Mouse (Mus musculus): Measurements from ENCODE around the gene Camsap1.

Gene Camsap1

DNA sequence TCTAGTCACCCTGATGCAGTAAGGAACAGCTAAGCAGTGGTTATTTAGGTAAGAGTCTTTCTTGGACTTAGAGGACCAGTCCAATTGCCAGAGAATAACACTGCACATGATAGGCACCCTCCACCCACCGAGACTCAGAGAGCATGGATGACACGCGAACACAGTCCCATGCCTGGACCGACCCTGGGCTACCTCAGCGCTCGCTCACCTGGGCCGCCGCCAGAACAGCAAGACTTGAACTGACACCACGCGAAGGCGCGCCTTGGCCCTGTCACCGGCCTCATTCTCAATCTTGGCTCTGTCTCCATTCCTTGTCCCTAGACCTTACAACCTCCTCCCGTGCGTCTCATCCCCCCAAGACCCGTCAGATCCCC is 1.0 kb downstream of the Camsap1 start:
- in situ Hi-C loops (cut with MboI; ENCODE audit: low sequenced_read_pairs), result no loop called here

DNA sequence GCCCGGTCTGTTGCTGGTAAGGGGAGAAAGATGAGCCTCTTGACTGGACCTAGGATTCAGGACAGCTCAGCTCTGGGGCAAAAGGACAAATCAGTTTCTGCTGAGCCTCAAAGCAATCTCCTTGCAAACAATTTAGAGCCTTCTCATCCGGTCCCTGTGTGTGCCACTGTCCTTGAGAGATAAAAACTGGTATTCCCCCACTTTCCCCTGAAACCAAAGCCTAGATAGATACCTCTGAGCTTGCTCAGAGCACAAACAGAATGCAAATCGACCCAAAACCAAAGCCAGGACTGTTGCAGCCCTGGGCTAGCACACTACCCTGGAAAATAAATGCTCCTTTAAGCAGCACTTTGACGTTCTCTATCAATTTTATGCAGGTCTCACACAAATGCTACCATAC is 4.1 kb downstream of the Camsap1 start:
- in situ Hi-C loops (cut with MboI; ENCODE audit: low sequenced_read_pairs), result no loop called here

DNA sequence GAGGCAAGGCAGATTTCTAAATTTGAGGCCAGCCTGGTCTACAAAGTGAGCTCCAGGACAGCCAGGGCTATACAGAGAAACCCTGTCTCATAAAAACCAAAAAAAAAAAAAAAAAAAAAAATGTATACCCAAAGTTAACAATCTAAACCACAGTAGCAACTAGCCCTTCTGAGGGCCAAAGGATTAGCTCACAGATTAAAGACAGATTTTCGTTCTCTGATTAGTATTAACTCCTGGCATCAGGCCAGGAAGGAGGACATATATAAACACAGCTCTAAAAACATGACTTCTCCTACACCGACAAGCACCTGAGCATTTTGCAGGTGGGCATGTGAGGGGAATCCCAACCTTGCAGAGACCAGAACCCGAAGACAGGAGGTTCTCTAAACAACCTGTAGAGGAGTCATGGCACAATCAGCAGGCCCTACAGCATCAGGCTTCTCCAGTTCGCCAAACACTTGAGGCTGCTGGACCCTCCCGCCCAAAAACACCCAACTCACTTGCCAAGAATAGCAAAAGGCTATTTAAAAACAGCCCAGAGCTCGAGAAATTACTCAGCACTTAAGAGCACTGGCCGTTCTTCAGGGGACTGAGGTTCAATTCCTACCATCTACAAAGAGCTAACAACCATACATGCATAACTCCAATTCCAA is 5.4 kb downstream of the Camsap1 start:
- in situ Hi-C loops (cut with MboI; ENCODE audit: low sequenced_read_pairs), result no loop called here

DNA sequence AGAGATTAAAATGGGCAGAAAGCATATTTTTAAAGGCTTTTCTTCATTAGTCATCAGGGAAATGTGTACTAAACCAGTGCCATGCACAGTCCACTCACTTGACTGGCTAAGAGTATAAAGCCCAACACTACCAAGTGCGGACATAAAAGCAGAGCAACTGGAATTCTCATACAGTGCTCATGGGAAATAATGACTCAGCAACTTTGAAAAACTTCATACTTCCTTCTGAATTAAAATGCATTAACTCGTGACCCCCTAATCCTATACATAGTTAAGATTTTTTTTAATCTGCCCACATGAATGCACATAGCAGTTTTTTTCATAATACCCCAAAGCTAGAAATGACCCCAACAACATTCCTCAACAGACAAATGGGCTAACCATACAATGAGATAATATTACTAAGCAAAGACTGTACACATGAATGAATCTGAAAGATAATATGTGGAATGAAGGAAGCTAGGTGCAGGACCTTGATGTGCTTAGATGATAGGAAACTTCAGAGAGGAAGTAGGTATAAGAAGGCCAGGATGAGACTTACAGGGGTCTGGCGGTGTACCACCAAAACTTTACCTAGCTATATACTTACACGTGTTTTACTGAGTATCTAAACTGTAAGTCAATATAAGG is 7.8 kb downstream of the Camsap1 start:
- in situ Hi-C loops (cut with MboI; ENCODE audit: low sequenced_read_pairs), result no loop called here

- in situ Hi-C loops (cut with MboI; ENCODE audit: low sequenced_read_pairs), result no loop called here
These were observed 12.7 kb downstream of the Camsap1 start for GRCm38 (mm10) chr2:25970426-25970825.

- in situ Hi-C loops (cut with MboI; ENCODE audit: low sequenced_read_pairs), result no loop called here
These were observed 13.8 kb downstream of the Camsap1 start for GRCm38 (mm10) chr2:25969319-25969718.

GRCm38 (mm10) chr2:25949291-25949690 is 33.8 kb downstream of the Camsap1 start:
- in situ Hi-C loops (cut with MboI; ENCODE audit: low sequenced_read_pairs), result no loop called here

- in situ Hi-C loops (cut with MboI; ENCODE audit: low sequenced_read_pairs), result no loop called here
These were observed 35.1 kb downstream of the Camsap1 start for GRCm38 (mm10) chr2:25947950-25948349.

DNA sequence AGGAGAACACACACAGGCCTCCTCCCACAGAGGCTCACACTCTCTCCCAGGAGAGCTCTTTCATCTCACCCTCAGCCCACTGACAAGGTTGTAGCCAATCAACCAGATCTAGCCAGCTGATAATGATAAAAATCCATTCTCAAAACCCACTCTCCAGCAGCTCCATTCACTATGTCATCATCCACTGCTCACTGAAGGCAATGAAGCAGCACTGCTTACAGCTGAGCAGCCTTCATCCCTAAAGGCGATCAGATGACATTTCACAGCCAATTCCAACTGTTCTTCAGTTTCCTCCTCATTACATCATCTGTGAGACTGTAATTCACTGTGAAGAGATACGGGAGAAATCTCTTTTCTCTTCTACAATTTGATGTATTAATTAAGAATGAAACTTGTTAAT is 39.3 kb downstream of the Camsap1 start:
- in situ Hi-C loops (cut with MboI; ENCODE audit: low sequenced_read_pairs), result no loop called here

DNA sequence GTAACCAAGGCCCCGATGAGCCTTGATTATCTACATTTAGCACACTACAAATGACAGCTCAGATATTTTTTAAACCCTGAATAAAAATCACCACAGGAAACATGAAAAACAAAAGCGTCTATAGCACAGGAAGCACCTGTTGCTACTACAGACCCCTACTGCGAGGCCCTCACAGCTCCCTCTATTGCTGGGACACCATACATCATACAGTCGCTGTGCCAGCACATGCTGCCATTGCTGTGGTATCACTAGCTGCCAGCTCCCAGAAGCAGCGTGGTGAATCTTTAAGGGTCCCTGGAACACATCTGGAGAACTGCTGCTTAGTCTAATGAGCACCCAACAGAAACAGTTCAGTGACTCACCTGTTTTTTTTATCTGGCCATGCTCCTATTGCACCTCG is 42.6 kb downstream of the Camsap1 start:
- in situ Hi-C loops (cut with MboI; ENCODE audit: low sequenced_read_pairs), result no loop called here

DNA sequence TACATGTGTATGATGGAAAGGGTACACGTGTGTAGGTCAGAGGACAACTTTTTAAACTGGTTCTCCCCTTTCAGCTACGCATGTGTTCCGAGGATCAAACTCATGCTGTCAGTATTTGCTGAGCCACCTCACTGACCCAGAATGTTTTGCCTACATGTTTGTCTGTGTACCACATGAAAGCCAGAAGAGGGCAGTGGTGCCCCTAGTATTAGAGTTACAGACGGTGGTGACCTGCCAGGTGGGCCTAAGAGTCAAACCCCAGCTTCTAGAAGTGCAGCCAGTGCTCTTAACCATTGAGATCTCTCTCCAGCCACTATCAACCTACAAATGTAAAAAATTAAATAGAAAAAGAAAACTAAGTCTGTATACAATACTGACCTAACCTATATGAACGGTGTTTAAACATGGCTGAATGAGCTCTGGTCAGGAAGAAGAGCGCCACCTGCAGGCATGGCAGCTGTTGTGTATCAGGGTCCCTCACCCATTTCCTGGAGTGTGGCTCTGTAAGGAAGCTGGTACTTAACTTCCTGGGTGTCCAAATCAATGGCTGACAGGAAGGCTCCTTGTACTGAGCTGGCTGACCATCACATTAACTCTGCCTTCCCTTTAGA is 51.7 kb downstream of the Camsap1 start:
- in situ Hi-C loops (cut with MboI; ENCODE audit: low sequenced_read_pairs), result no loop called here

DNA sequence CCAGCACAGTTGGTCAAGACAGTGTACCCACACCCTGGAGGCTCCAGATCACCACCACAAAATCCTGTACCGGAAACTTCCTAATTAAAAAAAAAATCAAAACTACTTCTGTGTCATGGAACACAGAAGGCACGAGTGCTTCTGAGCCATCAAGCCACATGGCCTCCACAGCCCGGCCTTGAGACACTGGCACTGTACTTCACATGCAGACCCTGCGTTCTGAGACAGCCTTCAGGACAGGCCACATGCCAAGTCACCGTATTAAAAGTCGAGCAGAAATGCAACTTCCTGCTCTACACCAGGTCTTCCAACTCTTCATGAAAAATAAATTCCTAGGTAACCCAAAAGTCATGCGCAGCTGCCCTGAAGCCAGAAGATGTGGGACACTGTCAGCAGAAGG is 55.3 kb downstream of the Camsap1 start:
- in situ Hi-C loops (cut with MboI; ENCODE audit: low sequenced_read_pairs), result no loop called here

DNA sequence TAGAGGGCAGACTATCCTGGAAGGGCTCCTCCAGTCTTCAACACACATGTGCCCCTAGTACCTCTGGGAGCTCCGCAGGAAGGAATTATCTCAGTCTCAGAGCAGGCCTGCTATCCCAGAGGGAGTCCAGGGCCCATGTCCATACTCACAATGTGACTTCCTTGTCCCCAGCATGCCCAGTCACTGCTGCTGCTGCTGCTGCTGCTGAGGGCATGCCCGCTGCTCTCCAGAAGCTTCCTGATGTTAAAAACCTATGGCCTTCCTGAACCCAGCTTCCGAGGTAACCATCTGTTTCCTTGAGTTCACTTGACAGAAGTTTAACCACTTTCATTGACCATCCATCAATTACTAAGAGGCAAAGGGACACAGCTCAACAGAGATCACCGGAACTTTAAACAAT is 58.1 kb downstream of the Camsap1 start:
- in situ Hi-C loops (cut with MboI; ENCODE audit: low sequenced_read_pairs), result no loop called here

- in situ Hi-C loops (cut with MboI; ENCODE audit: low sequenced_read_pairs), result no loop called here
These were observed 59.3 kb downstream of the Camsap1 start for GRCm38 (mm10) chr2:25923799-25924198.

DNA sequence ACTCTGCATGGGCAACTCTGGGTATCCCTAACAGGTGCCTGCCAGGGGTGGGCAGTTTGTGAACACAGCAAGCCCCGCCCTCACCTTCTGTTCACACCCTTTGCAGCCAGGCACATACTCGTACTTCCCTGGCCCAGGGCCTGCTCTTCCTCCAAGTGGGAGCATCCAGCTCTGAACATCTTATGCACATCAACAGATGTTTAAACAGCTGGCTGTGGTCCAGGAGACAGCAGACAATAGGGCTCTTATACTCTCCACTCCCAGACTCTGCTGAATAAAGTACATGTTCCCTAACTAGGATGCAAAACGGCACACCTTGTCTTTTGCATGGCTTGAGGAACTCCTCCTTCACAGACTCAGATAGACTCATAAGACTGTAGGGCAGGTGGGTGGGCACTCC is 63.1 kb downstream of the Camsap1 start:
- in situ Hi-C loops (cut with MboI; ENCODE audit: low sequenced_read_pairs), result no loop called here

- in situ Hi-C loops (cut with MboI; ENCODE audit: low sequenced_read_pairs), result no loop called here
These were observed 64.7 kb downstream of the Camsap1 start for GRCm38 (mm10) chr2:25918408-25918807.

GRCm38 (mm10) chr2:25914821-25915220 is 68.3 kb downstream of the Camsap1 start:
- in situ Hi-C loops (cut with MboI; ENCODE audit: low sequenced_read_pairs), result no loop called here

- in situ Hi-C loops (cut with MboI; ENCODE audit: low sequenced_read_pairs), result no loop called here
These were observed 68.9 kb downstream of the Camsap1 start for GRCm38 (mm10) chr2:25914201-25914600.

DNA sequence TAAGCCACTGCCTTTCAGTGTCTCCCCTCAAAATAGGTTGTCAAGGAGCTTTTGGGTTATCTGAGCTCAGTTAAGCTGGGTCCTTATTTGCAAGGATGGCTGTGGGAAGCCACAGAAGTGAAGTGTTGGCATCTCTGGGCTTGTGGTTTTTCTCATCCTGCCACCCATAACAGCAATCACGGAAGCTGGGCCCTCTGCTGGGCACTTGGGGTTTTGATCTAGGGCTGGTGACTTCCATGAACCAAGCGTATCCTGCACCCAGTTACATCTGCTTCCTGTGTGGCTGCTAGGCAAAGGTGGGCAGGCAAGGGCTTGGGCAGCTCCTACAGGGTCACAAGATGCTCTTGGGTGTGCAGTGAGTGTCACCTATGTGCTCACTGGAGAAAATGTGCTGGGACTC is 69.8 kb downstream of the Camsap1 start:
- in situ Hi-C loops (cut with MboI; ENCODE audit: low sequenced_read_pairs), result no loop called here

DNA sequence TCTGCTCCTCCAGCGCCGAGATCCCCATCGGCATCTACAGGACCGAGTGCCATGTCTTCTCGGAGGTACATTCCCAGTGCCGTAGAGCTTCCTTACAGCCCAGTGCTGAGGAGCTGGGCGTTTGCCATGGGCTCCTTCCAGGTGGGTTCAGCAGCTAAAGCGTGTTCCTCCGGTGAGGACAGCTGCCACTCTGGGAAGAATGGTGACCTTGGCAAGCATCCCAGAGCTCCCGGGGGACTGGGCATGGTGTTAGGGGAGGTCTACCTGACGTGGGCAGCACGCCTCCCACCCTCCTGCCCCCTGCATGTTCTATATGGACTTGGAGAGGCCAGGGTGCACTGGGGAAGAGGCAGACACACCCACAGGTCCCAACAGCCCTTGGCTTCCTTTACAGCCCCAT is 73.2 kb downstream of the Camsap1 start:
- in situ Hi-C loops (cut with MboI; ENCODE audit: low sequenced_read_pairs), result no loop called here

GRCm38 (mm10) chr2:25898970-25899369 is 84.1 kb downstream of the Camsap1 start:
- in situ Hi-C loops (cut with MboI; ENCODE audit: low sequenced_read_pairs), result no loop called here

- in situ Hi-C loops (cut with MboI; ENCODE audit: low sequenced_read_pairs), result no loop called here
These were observed 90.6 kb downstream of the Camsap1 start for GRCm38 (mm10) chr2:25892440-25892839.

DNA sequence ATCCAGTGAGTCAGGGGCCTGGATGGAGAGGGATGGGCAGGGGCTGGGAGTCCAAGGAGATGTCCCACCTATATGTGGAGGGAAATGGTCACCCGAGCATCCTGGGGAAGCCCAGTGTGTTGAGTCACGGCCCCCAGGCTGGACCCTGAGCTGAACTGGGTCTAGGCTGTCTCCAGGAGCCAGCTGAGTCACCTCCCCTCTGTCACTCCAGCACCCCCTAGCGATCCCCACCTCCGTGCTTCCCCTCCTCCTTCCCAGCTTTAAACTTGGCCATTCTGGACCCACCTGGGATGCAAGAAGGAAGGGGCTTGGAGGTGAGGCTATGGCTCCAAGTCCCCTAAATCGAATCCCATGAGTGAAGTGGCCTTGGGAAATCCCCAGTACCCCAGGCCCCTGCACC is 94.9 kb downstream of the Camsap1 start:
- in situ Hi-C loops (cut with MboI; ENCODE audit: low sequenced_read_pairs), result no loop called here
